Mouse (Mus musculus): ENCODE results near the gene Ppard. TPM values are rescaled to one million over a fixed set of nuclear protein-coding genes. Genes with fewer than 3 reads are reported as not detected.

Gene Ppard
- total RNA-seq, 2 experiments from 2014 or later, result 17.4 to 19.0 TPM

Other genes starting within 250 kb of the Ppard start
- 1 to 10 TPM; 2.2 to 3.6 TPM for gene Tcp11, start 152.1 kb upstream of the Ppard start, total RNA-seq (2021)
- gene Scube3, start 90.6 kb upstream of the Ppard start, total RNA-seq (2021), result 10 to 100 TPM; 15.0 to 15.9 TPM
- 10 to 100 TPM; 85.8 to 90.7 TPM for gene Zfp523, start 55.6 kb upstream of the Ppard start, total RNA-seq (2021)
- gene Def6, start 24.9 kb upstream of the Ppard start, total RNA-seq (2021), result 1 to 10 TPM; 7.2 to 9.1 TPM
- 10 to 100 TPM; 28.9 to 29.0 TPM for gene Fance, start 80.8 kb downstream of the Ppard start, total RNA-seq (2021)
- 100 to 1,000 TPM; 646 to 664 TPM for gene Rpl10a, start 95.8 kb downstream of the Ppard start, total RNA-seq (2021)
- 1 to 10 TPM; 5.8 to 6.3 TPM for gene Tead3, start 118.1 kb downstream of the Ppard start, total RNA-seq (2021)
- gene Tulp1, start 132.5 kb downstream of the Ppard start, total RNA-seq (2021), result under 1 TPM; 0.58 to 0.92 TPM

Data from left cerebral cortex, postnatal 4 days (tissue).